Mouse (Mus musculus): ENCODE results near the gene Stab1. TPM values are rescaled to one million over a fixed set of nuclear protein-coding genes. Genes with fewer than 3 reads are reported as not detected.

Gene Stab1
- polyA plus RNA-seq, 1 experiment from 2014 or later, result 26.4 TPM

DNA sequence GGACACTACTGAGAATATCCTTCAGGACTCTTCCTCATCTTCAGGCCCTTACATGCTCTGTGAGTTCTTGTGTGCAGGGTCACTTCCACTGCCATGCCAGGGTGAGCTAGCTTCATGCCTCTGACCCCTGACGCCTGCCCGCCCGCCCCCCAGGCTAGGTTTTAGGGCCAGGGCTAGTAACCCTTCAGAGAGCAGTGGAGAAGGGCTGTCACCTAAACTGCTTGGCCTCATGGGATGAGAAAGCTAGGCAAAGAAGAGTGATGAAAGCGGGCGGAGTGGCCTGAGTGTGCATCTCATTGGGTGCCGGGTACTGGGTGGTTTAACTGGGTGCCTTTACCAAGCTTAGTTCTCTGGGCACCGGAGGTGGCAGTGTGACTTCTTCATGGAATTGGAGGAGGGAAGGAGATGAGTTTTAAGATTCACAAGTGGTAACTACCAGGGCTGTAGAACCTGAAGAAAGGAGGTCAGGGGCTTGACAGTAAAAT, 35.9 kb downstream of the Stab1 start:
- no peaks in the 10 kb centered on the region for H3K9me3 ChIP-seq (replicated peaks; ENCODE audit: low read length)
- ATAC-seq (replicated peaks; ENCODE audit: low FRiP score, low read depth) (no peak), DNase-seq (ENCODE audit: low spot score) (no peak)
- H3K9ac ChIP-seq (ENCODE audit: low read depth, low read length), result no peak overlapping the region
- peaks cover 15% of the 10 kb centered on the region for H3K36me3 ChIP-seq (ENCODE audit: insufficient read depth, low read length)
- TF ChIP-seq CTCF (IDR thresholded peaks at IDR 0.05; ENCODE audit: low read depth), result no peak
- peak overlapping the region; percentile 77; the same call in 1 of the 2 replicates for H3K4me3 ChIP-seq (replicated peaks; ENCODE audit: low read depth, low read length)
- no peaks in the 10 kb centered on the region for H3K27me3 ChIP-seq (ENCODE audit: insufficient read depth, low read length)
- H3K4me2 ChIP-seq (ENCODE audit: low read length), result peak overlapping the region; percentile 92
- 51% methylated on average over 7 of the region's 7 CpGs for WGBS
- peaks cover 26% of the 10 kb centered on the region for H3K4me1 ChIP-seq (replicated peaks; ENCODE audit: insufficient read depth, low read length)
- no peak overlapping the region for H3K27ac ChIP-seq

DNA sequence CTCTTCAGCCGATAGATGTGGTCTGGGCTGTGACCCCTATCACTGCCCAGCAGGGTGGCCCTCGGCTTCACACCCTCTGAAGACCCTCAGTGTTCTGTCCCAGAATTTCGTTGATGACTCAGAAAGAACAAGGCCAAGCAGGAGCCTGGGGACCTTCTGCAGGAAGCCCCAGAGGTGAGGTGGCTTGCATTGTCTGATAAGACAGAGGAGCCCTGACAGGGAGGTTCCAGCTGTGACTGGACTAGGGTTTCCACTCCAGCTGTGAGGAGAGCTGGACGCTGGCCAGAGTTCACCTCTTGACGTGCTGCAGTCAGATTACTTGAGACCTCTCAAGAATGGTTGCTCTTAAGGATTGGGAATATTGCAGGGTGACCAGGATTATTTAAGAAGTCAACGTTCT, 36.4 kb downstream of the Stab1 start:
- DNase-seq (ENCODE audit: low spot score), result peak; percentile 31
- Histone ChIP-seq H3K4me2 (ENCODE audit: low read length) (peak overlapping the region; percentile 92), H3K4me3 (replicated peaks; ENCODE audit: low read depth, low read length) (peak overlapping the region; percentile 77), H3K36me3 (ENCODE audit: insufficient read depth, low read length) (peaks cover 15% of the 10 kb centered on the region), H3K9ac (ENCODE audit: low read depth, low read length) (peak overlapping the region; percentile 77; the same call in 1 of the 2 replicates), H3K9me3 (replicated peaks; ENCODE audit: low read length) (no peaks in the 10 kb centered on the region), H3K27me3 (ENCODE audit: insufficient read depth, low read length) (no peaks in the 10 kb centered on the region), H3K4me1 (replicated peaks; ENCODE audit: insufficient read depth, low read length) (peaks cover 26% of the 10 kb centered on the region), H3K27ac (no peak overlapping the region)
- no peak for ATAC-seq (replicated peaks; ENCODE audit: low FRiP score, low read depth)
- no peak for TF ChIP-seq CTCF (IDR thresholded peaks at IDR 0.05; ENCODE audit: low read depth)
- WGBS, result 1% methylated on average over 6 of the region's 6 CpGs

- no peak for TF ChIP-seq CTCF (IDR thresholded peaks at IDR 0.05; ENCODE audit: low read depth)
- DNase-seq (ENCODE audit: low spot score) (peak; percentile 66), ATAC-seq (replicated peaks; ENCODE audit: low FRiP score, low read depth) (peak; percentile 2; the same call in 1 of the 2 replicates)
- peak overlapping the region; percentile 92 for H3K4me2 ChIP-seq (ENCODE audit: low read length)
- H3K9ac ChIP-seq (ENCODE audit: low read depth, low read length), result peak overlapping the region; percentile 77
- no peaks in the 10 kb centered on the region for H3K9me3 ChIP-seq (replicated peaks; ENCODE audit: low read length)
- peak overlapping the region; percentile 37; the same call in 1 of the 2 replicates for H3K27ac ChIP-seq
- WGBS, result under 1% methylated on average over 43 of the region's 43 CpGs
- peaks cover 26% of the 10 kb centered on the region for H3K4me1 ChIP-seq (replicated peaks; ENCODE audit: insufficient read depth, low read length)
- H3K27me3 ChIP-seq (ENCODE audit: insufficient read depth, low read length), result no peaks in the 10 kb centered on the region
- H3K36me3 ChIP-seq (ENCODE audit: insufficient read depth, low read length), result peaks cover 10% of the 10 kb centered on the region
- peak overlapping the region; percentile 77 for H3K4me3 ChIP-seq (replicated peaks; ENCODE audit: low read depth, low read length)
Observed at GRCm38 (mm10) chr14:31131272-31131821, 37.1 kb downstream of the Stab1 start.

DNA sequence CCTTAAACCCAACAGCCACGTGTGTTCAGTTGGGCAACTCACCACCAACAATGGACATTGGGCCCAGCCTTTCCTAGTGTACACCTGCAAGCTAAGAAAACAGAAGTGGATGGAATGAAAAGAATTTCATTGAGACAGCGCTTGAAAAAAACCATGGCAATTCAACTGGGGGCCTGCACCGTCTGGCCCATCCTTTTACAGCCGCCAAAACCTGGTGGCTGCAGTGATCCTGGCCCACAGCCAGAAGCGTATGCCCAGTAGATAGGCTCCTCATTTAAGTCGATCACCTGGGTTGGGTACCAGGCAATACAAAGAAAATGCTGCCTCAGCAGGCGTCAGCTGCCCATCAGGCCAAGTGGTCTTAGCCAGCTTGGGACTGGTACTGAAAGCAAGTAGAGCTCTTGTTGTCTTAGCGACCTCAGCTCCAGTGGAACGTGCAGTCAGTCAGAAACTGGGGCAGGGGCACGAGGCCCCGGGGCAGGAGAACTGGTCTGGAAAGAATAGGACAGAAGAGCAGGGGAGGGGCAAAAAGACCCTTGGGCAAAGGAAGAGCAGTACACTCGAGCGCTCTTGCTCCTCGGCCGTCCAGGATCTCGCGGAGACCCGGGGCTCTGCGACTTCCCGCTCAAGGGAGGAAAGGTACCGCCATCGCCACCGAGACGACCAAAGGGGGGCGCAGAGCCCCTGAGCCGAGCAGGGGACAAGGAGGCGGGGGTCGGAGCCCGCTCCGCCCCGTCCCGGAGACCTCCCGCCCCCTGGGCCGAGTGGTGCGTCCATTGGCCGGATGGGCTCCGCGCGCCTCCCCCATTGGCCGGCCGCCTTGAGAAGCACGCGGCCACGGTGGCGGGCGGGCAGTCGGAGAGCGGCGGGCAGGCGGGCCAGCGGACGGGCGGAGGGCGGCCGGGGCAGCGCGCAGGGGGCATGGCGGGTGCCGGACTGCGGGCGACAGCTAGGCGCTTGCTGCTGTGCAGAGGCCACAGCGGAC, 37.9 kb downstream of the Stab1 start, which contains the start of gene Nt5dc2:
Nt5dc2 (plus strand) TSS at position 818 of the 985 bp plus-strand sequence.
- Histone ChIP-seq H3K9ac (ENCODE audit: low read depth, low read length) (peak within 1 kb of the TSS; percentile 77), H3K27me3 (ENCODE audit: insufficient read depth, low read length) (no peaks in the 10 kb centered on the region), H3K4me3 (replicated peaks; ENCODE audit: low read depth, low read length) (peak within 1 kb of the TSS; percentile 77), H3K27ac (peak within 1 kb of the TSS; percentile 70), H3K36me3 (ENCODE audit: insufficient read depth, low read length) (peaks cover 4% of the 10 kb centered on the region), H3K9me3 (replicated peaks; ENCODE audit: low read length) (no peaks in the 10 kb centered on the region), H3K4me2 (ENCODE audit: low read length) (peak within 1 kb of the TSS; percentile 92), H3K4me1 (replicated peaks; ENCODE audit: insufficient read depth, low read length) (peaks cover 26% of the 10 kb centered on the region)
- DNase-seq (ENCODE audit: low spot score) (peak; percentile 96), ATAC-seq (replicated peaks; ENCODE audit: low FRiP score, low read depth) (peak; percentile 71)
- TF ChIP-seq CTCF (IDR thresholded peaks at IDR 0.05; ENCODE audit: low read depth), result peak; percentile 48
- WGBS, result 5% methylated on average over 61 of the region's 63 CpGs

GRCm38 (mm10) chr14:31129326-31130235, 38.9 kb downstream of the Stab1 start:
- H3K9ac ChIP-seq (ENCODE audit: low read depth, low read length), result no peak overlapping the region
- H3K9me3 ChIP-seq (replicated peaks; ENCODE audit: low read length), result no peaks in the 10 kb centered on the region
- peaks cover 30% of the 10 kb centered on the region for H3K4me1 ChIP-seq (replicated peaks; ENCODE audit: insufficient read depth, low read length)
- peak overlapping the region; percentile 70; the same call in 1 of the 2 replicates for H3K27ac ChIP-seq
- H3K27me3 ChIP-seq (ENCODE audit: insufficient read depth, low read length), result no peaks in the 10 kb centered on the region
- H3K4me3 ChIP-seq (replicated peaks; ENCODE audit: low read depth, low read length), result peak overlapping the region; percentile 57; the same call in 1 of the 2 replicates
- no peak for ATAC-seq (replicated peaks; ENCODE audit: low FRiP score, low read depth)
- no peak for DNase-seq (ENCODE audit: low spot score)
- H3K36me3 ChIP-seq (ENCODE audit: insufficient read depth, low read length), result no peaks in the 10 kb centered on the region
- no peak for TF ChIP-seq CTCF (IDR thresholded peaks at IDR 0.05; ENCODE audit: low read depth)
- H3K4me2 ChIP-seq (ENCODE audit: low read length), result peak overlapping the region; percentile 78
- WGBS, result 64% methylated on average over 15 of the region's 15 CpGs

Measured in kidney, postnatal 0 days (tissue).